Mouse (Mus musculus): ENCODE results near the gene 4930579G24Rik. TPM values are rescaled to one million over a fixed set of nuclear protein-coding genes. Genes with fewer than 3 reads are reported as not detected.

Gene 4930579G24Rik
- polyA plus RNA-seq, 1 experiment from 2014 or later = 11.0 TPM

DNA sequence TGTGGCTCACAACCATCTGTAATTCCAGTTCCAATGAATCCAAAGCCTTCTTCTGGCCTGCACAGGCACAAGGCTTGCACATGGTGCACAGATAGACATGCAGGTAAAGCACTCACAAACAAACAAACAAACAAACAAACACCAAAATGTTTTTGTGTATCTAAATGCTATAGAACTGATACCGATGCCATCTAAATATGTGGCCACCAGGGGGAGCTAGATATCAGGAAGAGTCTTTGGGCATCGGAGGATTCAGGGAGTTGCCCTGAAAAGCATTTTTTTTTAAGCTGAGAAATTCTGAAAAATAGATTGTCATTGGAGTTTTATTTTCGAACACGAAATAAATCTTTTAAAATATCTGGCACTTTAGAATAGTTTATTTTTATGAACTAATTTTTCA is 44.2 kb downstream of the 4930579G24Rik start:
- peak; percentile 83 for DNase-seq (ENCODE audit: low spot score)
- Histone ChIP-seq H3K36me3 (ENCODE audit: control insufficient read depth, insufficient read depth, low read length) (no peaks in the 10 kb centered on the region), H3K27ac (ENCODE audit: low read depth, low read length) (no peak overlapping the region), H3K4me1 (ENCODE audit: control insufficient read depth, insufficient read depth, low read length) (no peaks in the 10 kb centered on the region), H3K9ac (ENCODE audit: low read length) (no peak overlapping the region), H3K4me3 (ENCODE audit: low read depth, low read length) (no peak overlapping the region), H3K27me3 (replicated peaks; ENCODE audit: control insufficient read depth, insufficient read depth, low read length) (no peaks in the 10 kb centered on the region), H3K4me2 (ENCODE audit: low read length) (no peak overlapping the region), H3K9me3 (replicated peaks; ENCODE audit: control insufficient read depth, low read length) (no peaks in the 10 kb centered on the region)
- ATAC-seq = 0 out of 2 replicates have a peak, but pooled peaks have one; percentile 40
- WGBS = 12% methylated on average over 4 of the region's 4 CpGs

DNA sequence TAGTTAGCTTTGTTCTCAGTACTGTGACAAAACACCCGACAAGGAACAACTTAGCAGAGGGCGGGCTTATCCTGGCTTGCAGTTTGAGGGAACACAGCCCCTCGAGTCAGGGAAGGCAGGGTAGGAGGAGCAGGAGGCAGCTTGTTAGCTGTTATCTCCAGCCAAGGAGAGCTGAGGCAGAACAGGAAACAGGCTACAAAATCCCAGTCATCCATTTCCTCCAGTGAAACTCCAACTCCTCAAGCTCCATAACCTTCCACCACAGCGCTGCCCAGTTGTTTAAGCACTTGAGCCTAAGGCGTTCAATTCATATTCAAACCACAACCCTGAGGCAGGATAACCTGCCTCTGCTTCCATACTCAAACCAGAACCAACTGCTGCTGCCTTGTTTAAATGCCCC is 45.8 kb downstream of the 4930579G24Rik start:
- DNase-seq (ENCODE audit: low spot score) = no peak
- ATAC-seq = no peak

DNA sequence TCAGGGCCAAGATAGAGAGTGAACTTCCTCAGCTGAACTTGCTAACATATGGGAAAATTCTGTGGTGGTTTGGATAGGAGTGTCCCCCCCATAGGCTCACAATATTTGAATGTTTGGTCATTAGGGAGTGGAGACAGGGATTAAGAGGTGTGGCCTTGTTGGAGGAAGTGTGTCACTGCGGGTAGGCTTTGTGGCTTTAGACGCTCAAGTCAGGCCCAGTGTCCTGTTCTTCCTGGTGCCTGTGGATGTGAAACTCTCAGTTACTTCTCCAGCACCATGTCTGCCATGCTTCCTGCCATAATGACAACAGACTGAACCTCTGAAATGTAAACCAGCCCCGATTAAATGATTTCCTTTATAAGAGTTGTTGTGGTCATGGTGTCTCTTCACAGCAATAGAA is 47.5 kb downstream of the 4930579G24Rik start:
- ATAC-seq (no peak), DNase-seq (ENCODE audit: low spot score) (no peak)
- Histone ChIP-seq H3K4me2 (ENCODE audit: low read length) (no peak overlapping the region), H3K36me3 (ENCODE audit: control insufficient read depth, insufficient read depth, low read length) (no peaks in the 10 kb centered on the region), H3K4me1 (ENCODE audit: control insufficient read depth, insufficient read depth, low read length) (no peaks in the 10 kb centered on the region), H3K27ac (ENCODE audit: low read depth, low read length) (no peak overlapping the region), H3K27me3 (replicated peaks; ENCODE audit: control insufficient read depth, insufficient read depth, low read length) (no peaks in the 10 kb centered on the region), H3K4me3 (ENCODE audit: low read depth, low read length) (no peak overlapping the region), H3K9me3 (replicated peaks; ENCODE audit: control insufficient read depth, low read length) (no peaks in the 10 kb centered on the region), H3K9ac (ENCODE audit: low read length) (no peak overlapping the region)
- 89% methylated on average over 3 of the region's 3 CpGs for WGBS

More for the DNA sequence above, 45.8 kb downstream of the 4930579G24Rik start:
- H3K4me3 ChIP-seq (ENCODE audit: low read depth, low read length) = no peak overlapping the region
- no peaks in the 10 kb centered on the region for H3K27me3 ChIP-seq (replicated peaks; ENCODE audit: control insufficient read depth, insufficient read depth, low read length)
- no peak overlapping the region for H3K27ac ChIP-seq (ENCODE audit: low read depth, low read length)
- no peaks in the 10 kb centered on the region for H3K4me1 ChIP-seq (ENCODE audit: control insufficient read depth, insufficient read depth, low read length)
- H3K9ac ChIP-seq (ENCODE audit: low read length) = no peak overlapping the region
- H3K36me3 ChIP-seq (ENCODE audit: control insufficient read depth, insufficient read depth, low read length) = no peaks in the 10 kb centered on the region
- H3K4me2 ChIP-seq (ENCODE audit: low read length) = no peak overlapping the region
- no peaks in the 10 kb centered on the region for H3K9me3 ChIP-seq (replicated peaks; ENCODE audit: control insufficient read depth, low read length)
- 88% methylated on average over 5 of the region's 5 CpGs for WGBS

Other genes with a start within 250 kb of the 4930579G24Rik start
- 3.0 and 3.6 TPM in 2 replicates for gene Fnip2, start 61.3 kb upstream of the 4930579G24Rik start, polyA plus RNA-seq (2014; fragmentation: Nextera tagmentation; extraction: Ambion mirVana)
- 163 and 176 TPM in 2 replicates for gene Ppid, start 37.7 kb upstream of the 4930579G24Rik start, polyA plus RNA-seq (2014; fragmentation: Nextera tagmentation; extraction: Ambion mirVana)
- gene Etfdh, start 421 bp downstream of the 4930579G24Rik start, polyA plus RNA-seq (2014; fragmentation: Nextera tagmentation; extraction: Ambion mirVana) = 47.2 and 47.7 TPM in 2 replicates
- gene Rxfp1, start 108.8 kb downstream of the 4930579G24Rik start, polyA plus RNA-seq (2014; fragmentation: Nextera tagmentation; extraction: Ambion mirVana) = 0.03 and 0.16 TPM in 2 replicates
- 2.5 and 2.8 TPM in 2 replicates for gene Tmem144, start 223.7 kb downstream of the 4930579G24Rik start, polyA plus RNA-seq (2014; fragmentation: Nextera tagmentation; extraction: Ambion mirVana)

Data from forebrain, embryonic 14.5 days (tissue).